17 mouse cellular contexts compared by ENCODE assay signal in the genomic region with DNA sequence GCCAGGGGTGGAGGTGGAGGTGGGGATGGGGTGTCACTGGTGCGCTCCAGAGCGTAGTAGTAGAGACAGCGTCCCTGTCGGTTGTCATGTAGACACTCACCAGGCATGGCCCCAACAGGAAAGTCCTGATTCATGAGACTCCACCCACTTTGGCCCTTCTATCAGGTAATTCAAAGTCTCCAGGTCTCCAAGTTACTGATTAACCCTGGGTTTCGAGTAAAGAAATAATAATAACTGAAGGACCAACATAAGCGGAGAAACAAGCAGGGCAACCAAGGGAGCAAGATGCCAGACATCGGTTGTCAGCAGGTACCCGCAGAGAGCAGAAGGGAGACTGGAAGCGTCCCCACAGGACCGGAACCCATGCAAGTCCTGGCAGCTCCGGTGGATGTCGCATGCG. TPM values are rescaled to one million over a fixed set of nuclear protein-coding genes. Genes with fewer than 3 reads are reported as not detected.
DNase-seq lines count a peak whose midpoint lies in the region; ATAC-seq and TF ChIP-seq lines count a peak whose summit lies in the region.
"Had no signal": no experiment of that assay in that cellular context is flagged by ENCODE, and none has a peak within 500 bp of the region (broad histone marks: within the 10 kb centered on the region; RNA-seq: fewer than 3 reads in every experiment).

A gene (plus strand): TSS at position 247 of the 400 bp plus-strand sequence.

- peaks cover 7% of the 10 kb centered on the region for H3K4me1 ChIP-seq in intestine, embryonic 14.5 days (replicated peaks; ENCODE audit: control insufficient read depth, insufficient read depth, low read length)
- H3K4me1 ChIP-seq in kidney, adult 2 months (ENCODE audit: control insufficient read depth, insufficient read depth, low read length) = peaks cover 26% of the 10 kb centered on the region; the same call in 1 of the 2 replicates
- H3K4me1 ChIP-seq in stomach, embryonic 14.5 days (ENCODE audit: control insufficient read depth, insufficient read depth, low read length) = peaks cover 6% of the 10 kb centered on the region; the same call in 1 of the 2 replicates
- H3K4me1 ChIP-seq: limb, embryonic 12.5 days had no signal

- WGBS in intestine, embryonic 14.5 days = 66% methylated on average over 13 of the region's 13 CpGs
- WGBS in kidney, adult 2 months = 43% methylated on average over 13 of the region's 13 CpGs
- WGBS in stomach, embryonic 14.5 days = 67% methylated on average over 13 of the region's 13 CpGs

- peak; percentile 34 for TF ChIP-seq CTCF in kidney, adult 2 months (conservative IDR thresholded peaks at IDR 0.05; ENCODE audit: insufficient read depth, insufficient read length, low read depth, low read length)

- H3K27me3 ChIP-seq in intestine, embryonic 14.5 days (replicated peaks; ENCODE audit: control insufficient read depth, insufficient read depth, low read length) = no peaks in the 10 kb centered on the region
- H3K27me3 ChIP-seq in kidney, adult 2 months (replicated peaks; ENCODE audit: control insufficient read depth, insufficient read depth, low read length) = no peaks in the 10 kb centered on the region
- no peaks in the 10 kb centered on the region for H3K27me3 ChIP-seq in stomach, embryonic 14.5 days (ENCODE audit: control insufficient read depth, insufficient read depth, low read length)
- H3K27me3 ChIP-seq: embryonic facial prominence, embryonic 12.5 days had no signal

- TF ChIP-seq POLR2A in kidney, adult 2 months (IDR thresholded peaks at IDR 0.05; ENCODE audit: low read depth, low read length) = peak; percentile 80

- H3K36me3 ChIP-seq in intestine, embryonic 14.5 days (ENCODE audit: control insufficient read depth, insufficient read depth, low read length) = no peaks in the 10 kb centered on the region
- no peaks in the 10 kb centered on the region for H3K36me3 ChIP-seq in kidney, adult 2 months (ENCODE audit: control insufficient read depth, insufficient read depth, low read length)
- H3K36me3 ChIP-seq in stomach, embryonic 14.5 days (ENCODE audit: control insufficient read depth, insufficient read depth, low read length) = no peaks in the 10 kb centered on the region
- H3K36me3 ChIP-seq: embryonic facial prominence, embryonic 12.5 days; limb, embryonic 12.5 days had no signal

- peak within 1 kb of the TSS; percentile 25; the same call in 1 of the 2 replicates for H3K9ac ChIP-seq in intestine, embryonic 14.5 days (ENCODE audit: low read length)
- H3K9ac ChIP-seq in stomach, embryonic 14.5 days (replicated peaks; ENCODE audit: low read depth, low read length) = no peak within 1 kb of the TSS
- H3K9ac ChIP-seq: embryonic facial prominence, embryonic 12.5 days; limb, embryonic 12.5 days had no signal

- H3K9me3 ChIP-seq in intestine, embryonic 14.5 days (ENCODE audit: control insufficient read depth, low read length) = no peaks in the 10 kb centered on the region
- no peaks in the 10 kb centered on the region for H3K9me3 ChIP-seq in stomach, embryonic 14.5 days (ENCODE audit: control insufficient read depth, low read depth, low read length)
- H3K9me3 ChIP-seq: embryonic facial prominence, embryonic 12.5 days; limb, embryonic 12.5 days; megakaryocyte, embryonic 14.5 days had no signal

- H3K27ac ChIP-seq in intestine, embryonic 14.5 days (ENCODE audit: low read depth) = peak within 1 kb of the TSS; percentile 40; the same call in 1 of the 2 replicates
- H3K27ac ChIP-seq in kidney, adult 2 months (ENCODE audit: insufficient read depth, low read depth, low read length) = peak within 1 kb of the TSS; percentile 78
- H3K27ac ChIP-seq in stomach, embryonic 14.5 days (ENCODE audit: low read length) = peak within 1 kb of the TSS; percentile 71
- H3K27ac ChIP-seq: embryonic facial prominence, embryonic 12.5 days; limb, embryonic 12.5 days had no signal

- peak; percentile 79 for ATAC-seq in intestine, embryonic 14.5 days (replicated peaks; ENCODE audit: low FRiP score, low TSS enrichment, low read depth)
- peak; percentile 85 for ATAC-seq in stomach, embryonic 14.5 days (ENCODE audit: insufficient number of reproducible peaks, insufficient read depth, low FRiP score, low read depth)
- ATAC-seq in CD4-positive, CD25-positive, alpha-beta regulatory T cell, adult 4 months = no peak
- ATAC-seq: forebrain, embryonic 14.5 days; hindbrain, embryonic 16.5 days had no signal

- DNase-seq in intestine, embryonic 14.5 days (ENCODE audit: low spot score) = peak; percentile 67
- peak; percentile 95 for DNase-seq in kidney, adult 2 months
- peak; percentile 74 to 86 for DNase-seq in lung, adult 18-20 months
- DNase-seq in thymus, postnatal 25 days = no peak
- DNase-seq in right cerebral cortex, postnatal 4 days = no peak
- DNase-seq: cerebellum, postnatal 10 days; gastrocnemius, postnatal 14 days; layer of hippocampus, postnatal 36 days; thymus, postnatal 36 days had no signal

- H3K4me2 ChIP-seq in intestine, embryonic 14.5 days (ENCODE audit: low read length) = peak within 1 kb of the TSS; percentile 41
- peak within 1 kb of the TSS; percentile 28 for H3K4me2 ChIP-seq in stomach, embryonic 14.5 days (replicated peaks; ENCODE audit: low read depth, low read length)
- H3K4me2 ChIP-seq: embryonic facial prominence, embryonic 12.5 days; limb, embryonic 12.5 days had no signal

- H3K4me3 ChIP-seq in intestine, embryonic 14.5 days (ENCODE audit: low read depth, low read length) = peak within 1 kb of the TSS; percentile 33
- H3K4me3 ChIP-seq in kidney, adult 2 months (ENCODE audit: insufficient read depth, low read depth, low read length) = peak within 1 kb of the TSS; percentile 68
- H3K4me3 ChIP-seq in stomach, embryonic 14.5 days (ENCODE audit: low read depth, low read length) = peak within 1 kb of the TSS; percentile 12; the same call in 1 of the 2 replicates
- H3K4me3 ChIP-seq: embryonic facial prominence, embryonic 12.5 days; limb, embryonic 12.5 days; megakaryocyte, embryonic 14.5 days had no signal

RNA-seq across cellular contexts. Expression of the gene that starts here (rescaled TPM):
- polyA plus RNA-seq in intestine, embryonic 14.5 days (2014; fragmentation: Nextera tagmentation; extraction: Ambion mirVana) = 54.1 and 56.2 TPM in 2 replicates
- polyA plus RNA-seq in kidney, adult 2 months (2012; rRNA removed) = 126 and 171 TPM in 2 replicates
- 14.2 and 14.8 TPM in 2 replicates for polyA plus RNA-seq in stomach, embryonic 14.5 days (2014; fragmentation: Nextera tagmentation; extraction: Ambion mirVana)
- polyA plus RNA-seq in CD4-positive, CD25-positive, alpha-beta regulatory T cell, adult 4 months (2017; shearing (Covaris generic)) = not detected
- polyA plus RNA-seq: embryonic facial prominence, embryonic 12.5 days; forebrain, embryonic 14.5 days; heart, embryonic 14.5 days; hindbrain, embryonic 16.5 days; limb, embryonic 12.5 days had no signal

Comparison
In these comparisons a context has a peak if more than half of its experiments do, and no peak if none do; other contexts are left out.
1. RNA of the gene that starts here (polyA plus RNA-seq): 126 to 171 TPM in kidney, adult 2 months, 54.1 to 56.2 TPM in intestine, embryonic 14.5 days and 14.2 to 14.8 TPM in stomach, embryonic 14.5 days; not detected in CD4-positive, CD25-positive, alpha-beta regulatory T cell, adult 4 months; every median in the first group is over 10 times any median in the second.
2. DNase-seq: peak in intestine, embryonic 14.5 days (single experiment), kidney, adult 2 months (single experiment) and lung, adult 18-20 months (2 of 2); none in thymus, postnatal 25 days (single experiment) and right cerebral cortex, postnatal 4 days (single experiment).
3. H3K4me3 ChIP-seq: peak in every context shown above with its lines; median percentile 68 in kidney, adult 2 months; 33 in intestine, embryonic 14.5 days; 12 in stomach, embryonic 14.5 days.
4. Peak in every context shown above with its lines, with median percentiles within 50 percentile points of each other: H3K27ac ChIP-seq.